Mouse (Mus musculus) stomach, postnatal 0 days (tissue): ENCODE results near the gene Ddx1.

ENCODE experiments used
- CTCF ChIP-seq: IDR thresholded peaks from 2 replicates; pipeline ENCODE4 v1.5.1; 2016; ENCODE audit warnings: antibody characterized with exemption, low read depth, mild to moderate bottlenecking, moderate library complexity
- EP300 ChIP-seq: optimal IDR thresholded peaks from 2 replicates; pipeline ENCODE3; 2016; ENCODE audit warnings: antibody characterized with exemption

DNA sequence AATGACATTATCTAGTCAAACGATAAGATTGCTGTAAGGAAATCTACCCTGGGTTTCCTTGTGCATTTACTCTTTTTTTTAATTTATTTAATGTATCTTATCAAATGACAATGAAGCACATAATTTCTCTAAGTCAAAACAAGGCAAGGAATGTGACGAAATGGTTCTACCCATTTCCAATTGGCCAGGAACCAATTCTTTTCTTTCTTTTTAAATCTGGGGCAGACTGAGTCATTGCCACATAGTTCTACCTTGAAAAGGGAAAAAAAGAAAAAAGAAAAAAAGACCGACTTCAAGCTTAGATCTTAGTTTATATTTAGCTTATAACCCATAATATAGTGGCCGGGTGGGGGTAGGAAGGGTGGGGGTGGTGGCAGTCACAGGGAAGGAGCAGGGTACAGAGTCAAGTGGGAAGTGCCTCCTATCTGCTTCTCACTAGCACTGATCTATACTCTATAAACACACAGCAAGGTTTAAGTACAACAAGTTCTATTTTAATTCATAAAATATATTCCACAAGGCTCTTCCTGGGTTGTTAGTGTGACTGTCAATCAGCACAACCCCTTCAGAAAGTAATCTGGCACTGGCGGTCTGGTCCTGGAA, 32.4 kb downstream of the Ddx1 start:
- no peak for TF ChIP-seq CTCF
- TF ChIP-seq EP300: no peak
